Mouse (Mus musculus): ENCODE measurements around the gene Kyat1.

DNA sequence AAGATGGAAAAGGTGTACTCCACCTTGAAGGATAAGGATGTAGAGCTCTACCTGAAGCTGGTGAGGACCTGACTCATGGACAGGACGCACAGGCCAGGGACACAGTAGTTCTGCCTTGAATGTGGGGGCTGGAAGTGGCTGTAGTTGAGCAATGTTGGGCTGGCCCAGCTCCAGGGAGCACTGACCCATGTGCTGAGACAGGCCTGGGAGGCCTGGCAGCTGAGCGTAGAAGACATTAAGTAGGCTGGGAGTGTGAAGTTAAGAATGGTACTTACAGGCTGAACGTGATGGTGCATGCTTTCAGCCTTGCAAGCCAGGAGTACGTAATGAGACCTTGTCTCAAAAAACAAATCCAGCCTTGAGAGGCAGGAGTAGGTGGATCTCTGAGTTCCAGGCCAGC is 58.2 kb downstream of the Kyat1 start:
- TF ChIP-seq POLR2A (IDR thresholded peaks at IDR 0.05; ENCODE audit: borderline replicate concordance, extremely low read depth, insufficient read depth, insufficient read length, poor library complexity, severe bottlenecking) (no peak), CTCF (IDR thresholded peaks at IDR 0.05; ENCODE audit: borderline replicate concordance, extremely low read depth, insufficient read depth, insufficient read length) (no peak)

Measured in brain, embryonic 14.5 days (tissue).